Mouse (Mus musculus) embryonic facial prominence, embryonic 12.5 days (tissue): ENCODE data around the gene Eed. TPM values are rescaled to one million over a fixed set of nuclear protein-coding genes. Genes with fewer than 3 reads are reported as not detected.

Source experiments
- polyA plus RNA-seq: library from polyadenylated mRNA; unstranded; fragments of >200 nt; fragmentation: Nextera tagmentation; extraction: Ambion mirVana; gene quantifications from 2 replicates; pipeline ENCODE4 v1.2.1, GENCODE M21; 2016

The Eed gene
- polyA plus RNA-seq, 1 experiment from 2014 or later: 95.5 TPM

Other genes starting within 250 kb of the Eed start
- 0.24 and 0.25 TPM in 2 replicates for gene Ccdc81, start 77.4 kb downstream of the Eed start, polyA plus RNA-seq
- gene Hikeshi, start 39.8 kb downstream of the Eed start, polyA plus RNA-seq: 127 and 137 TPM in 2 replicates
- 43.7 and 45.7 TPM in 2 replicates for gene Picalm, start 149.2 kb upstream of the Eed start, polyA plus RNA-seq